Mouse (Mus musculus): ENCODE measurements around the gene Isx. TPM values are rescaled to one million over a fixed set of nuclear protein-coding genes. Genes with fewer than 3 reads are reported as not detected.

The Isx gene
- polyA plus RNA-seq, 1 experiment = not detected

DNA sequence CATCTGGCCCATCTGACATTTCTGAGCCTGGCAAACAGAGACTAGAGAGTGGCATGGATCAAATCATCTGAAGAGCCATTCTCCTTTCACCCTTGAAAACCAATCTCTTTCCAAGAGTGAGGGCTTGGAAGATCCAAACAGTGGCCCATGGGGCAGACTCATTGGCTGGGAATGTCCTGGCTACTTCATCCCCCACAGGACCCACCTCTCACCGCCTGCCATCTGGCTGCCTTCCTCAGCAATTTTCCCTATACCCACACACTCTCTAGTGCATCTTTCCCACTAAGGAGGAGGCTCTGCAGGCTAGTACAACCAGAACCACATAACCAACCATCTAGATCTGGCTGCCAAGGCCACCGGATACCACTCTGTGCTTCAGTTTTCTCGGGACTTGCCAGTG, 17.6 kb upstream of the Isx start:
- 85% methylated on average over 3 of the region's 3 CpGs for WGBS
- Histone ChIP-seq H3K4me3 (replicated peaks; ENCODE audit: extremely low read depth, low read depth, low read length) (no peak overlapping the region), H3K4me1 (ENCODE audit: control insufficient read depth, insufficient read depth, low read length) (no peaks in the 10 kb centered on the region)
- TF ChIP-seq POLR2A (IDR thresholded peaks at IDR 0.05; ENCODE audit: borderline replicate concordance, extremely low read depth, low read depth, low read length) (no peak), CTCF (IDR thresholded peaks at IDR 0.05; ENCODE audit: insufficient read depth, low read length) (no peak)
- no peak for DNase-seq

DNA sequence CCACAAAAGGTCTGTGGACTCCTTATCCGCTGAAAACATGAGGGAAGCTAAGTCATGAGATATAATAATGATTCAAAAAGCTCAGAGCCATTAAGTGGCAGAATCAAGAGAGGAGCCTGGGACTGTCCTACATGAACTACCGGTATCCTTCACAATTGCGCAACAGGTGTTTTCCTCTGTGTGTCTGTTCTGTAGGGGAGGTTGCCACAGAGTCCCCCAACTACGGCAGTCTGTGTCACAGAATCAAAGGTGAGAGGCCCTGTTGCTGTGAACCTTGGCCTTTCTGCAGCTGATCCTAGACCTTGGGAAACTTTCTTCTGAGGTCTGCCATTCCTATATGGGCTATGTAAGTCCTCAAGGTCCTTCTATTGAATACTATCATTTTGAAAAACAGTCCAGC, 13.7 kb upstream of the Isx start:
- no peak for DNase-seq
- 84% methylated on average over 4 of the region's 4 CpGs for WGBS
- no peak for TF ChIP-seq POLR2A (IDR thresholded peaks at IDR 0.05; ENCODE audit: borderline replicate concordance, extremely low read depth, low read depth, low read length)
- TF ChIP-seq CTCF (IDR thresholded peaks at IDR 0.05; ENCODE audit: insufficient read depth, low read length) = no peak
- Histone ChIP-seq H3K4me3 (replicated peaks; ENCODE audit: extremely low read depth, low read depth, low read length) (no peak overlapping the region), H3K4me1 (ENCODE audit: control insufficient read depth, insufficient read depth, low read length) (no peaks in the 10 kb centered on the region)

DNA sequence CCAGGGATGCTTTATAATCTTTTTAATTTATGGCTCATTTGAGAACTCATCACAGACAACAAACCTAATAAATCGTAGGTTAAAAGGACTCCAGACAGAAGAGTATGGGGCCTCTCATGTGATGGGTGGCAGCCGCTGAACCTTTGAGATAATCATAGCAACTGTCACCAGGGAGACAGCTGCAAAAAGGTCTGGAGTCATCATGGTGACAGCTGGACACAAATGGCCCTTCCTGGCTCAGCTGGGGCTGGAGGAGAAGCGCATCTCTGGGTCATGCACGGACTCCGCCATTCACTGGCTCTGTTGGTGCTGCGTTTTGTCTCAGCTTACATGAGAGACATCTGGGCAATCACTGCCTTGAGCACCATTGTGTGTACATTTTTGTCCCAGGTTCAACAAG, 12.5 kb upstream of the Isx start:
- H3K4me1 ChIP-seq (ENCODE audit: control insufficient read depth, insufficient read depth, low read length) = no peaks in the 10 kb centered on the region
- H3K4me3 ChIP-seq (replicated peaks; ENCODE audit: extremely low read depth, low read depth, low read length) = no peak overlapping the region
- 73% methylated on average over 6 of the region's 6 CpGs for WGBS
- DNase-seq = no peak
- TF ChIP-seq CTCF (IDR thresholded peaks at IDR 0.05; ENCODE audit: insufficient read depth, low read length) (no peak), POLR2A (IDR thresholded peaks at IDR 0.05; ENCODE audit: borderline replicate concordance, extremely low read depth, low read depth, low read length) (no peak)

DNA sequence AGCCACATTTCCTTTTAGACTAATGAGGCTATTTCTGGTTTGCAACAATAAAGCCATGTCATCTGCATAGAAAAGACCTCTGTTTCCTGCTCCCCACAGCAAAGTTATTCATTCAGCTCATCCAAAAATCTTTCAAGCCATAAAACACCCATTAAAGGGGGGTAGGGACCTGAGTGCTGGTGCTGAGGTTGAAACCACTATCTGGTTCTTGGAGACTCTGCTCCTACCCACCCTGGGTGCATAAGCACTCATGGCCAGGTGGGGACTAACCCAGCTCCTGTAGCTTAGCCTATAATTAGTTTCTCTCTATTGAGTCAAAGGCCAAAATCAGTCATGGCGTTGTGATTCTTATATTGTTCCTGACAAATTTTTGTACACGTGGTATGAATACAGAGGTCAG, 10.4 kb upstream of the Isx start:
- WGBS = 81% methylated on average over 2 of the region's 2 CpGs
- DNase-seq = no peak
- Histone ChIP-seq H3K4me3 (replicated peaks; ENCODE audit: extremely low read depth, low read depth, low read length) (no peak overlapping the region), H3K4me1 (ENCODE audit: control insufficient read depth, insufficient read depth, low read length) (no peaks in the 10 kb centered on the region)
- TF ChIP-seq CTCF (IDR thresholded peaks at IDR 0.05; ENCODE audit: insufficient read depth, low read length) (no peak), POLR2A (IDR thresholded peaks at IDR 0.05; ENCODE audit: borderline replicate concordance, extremely low read depth, low read depth, low read length) (no peak)

DNA sequence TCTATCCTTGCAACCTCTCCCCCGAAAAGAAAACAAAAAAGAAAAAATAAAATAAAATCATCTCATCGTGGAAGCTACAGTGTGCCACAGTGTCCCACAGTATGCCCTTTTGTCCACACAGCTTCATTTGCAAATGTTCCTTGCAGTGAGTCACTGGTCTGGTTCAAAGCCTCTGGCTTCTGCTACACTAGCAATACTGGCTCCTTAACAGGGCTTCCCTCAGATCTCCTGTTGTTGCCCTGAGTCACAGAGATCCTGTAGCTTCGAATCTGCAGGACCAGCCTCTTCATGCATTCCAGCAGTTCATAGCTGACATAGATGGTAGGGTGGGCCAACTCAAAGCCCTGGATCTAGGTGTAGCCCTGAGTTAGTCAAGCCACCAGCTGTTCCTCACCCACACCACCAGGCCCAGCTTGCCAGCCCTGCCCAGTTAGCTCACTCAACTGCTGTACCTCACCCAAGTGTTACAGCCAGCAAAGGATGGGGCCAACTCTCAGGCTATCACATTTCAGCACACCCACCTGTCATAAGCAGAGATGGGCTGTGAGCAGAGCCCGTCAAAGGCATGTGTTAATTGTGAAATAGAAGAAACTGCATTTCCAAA, 2.5 kb upstream of the Isx start:
- no peaks in the 10 kb centered on the region for H3K4me1 ChIP-seq (ENCODE audit: control insufficient read depth, insufficient read depth, low read length)
- no peak overlapping the region for H3K4me3 ChIP-seq (replicated peaks; ENCODE audit: extremely low read depth, low read depth, low read length)
- TF ChIP-seq CTCF (IDR thresholded peaks at IDR 0.05; ENCODE audit: insufficient read depth, low read length) (no peak), POLR2A (IDR thresholded peaks at IDR 0.05; ENCODE audit: borderline replicate concordance, extremely low read depth, low read depth, low read length) (no peak)
- DNase-seq = no peak
- WGBS = 73% methylated on average over 4 of the region's 4 CpGs

DNA sequence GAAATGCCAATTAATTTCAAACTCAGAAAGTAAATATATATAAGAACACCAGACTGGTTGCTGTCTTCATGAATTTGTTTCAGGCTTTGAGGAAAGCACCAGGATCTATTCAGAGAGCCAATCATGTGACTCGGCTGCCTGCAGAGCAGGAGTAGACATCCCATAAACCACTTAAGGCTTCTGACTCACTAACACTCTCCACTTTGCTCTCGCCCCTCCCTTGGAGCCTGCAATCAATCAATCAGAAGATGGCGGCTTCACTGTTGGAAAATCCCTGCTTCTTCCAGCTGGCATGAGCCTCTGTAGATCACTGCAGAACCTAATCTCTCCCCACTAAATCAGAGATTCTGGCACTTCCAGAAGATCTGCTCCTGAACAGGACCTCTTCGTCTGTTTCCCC, 1.3 kb upstream of the Isx start:
- no peak for DNase-seq
- Histone ChIP-seq H3K4me3 (replicated peaks; ENCODE audit: extremely low read depth, low read depth, low read length) (no peak overlapping the region), H3K4me1 (ENCODE audit: control insufficient read depth, insufficient read depth, low read length) (no peaks in the 10 kb centered on the region)
- TF ChIP-seq POLR2A (IDR thresholded peaks at IDR 0.05; ENCODE audit: borderline replicate concordance, extremely low read depth, low read depth, low read length) (no peak), CTCF (IDR thresholded peaks at IDR 0.05; ENCODE audit: insufficient read depth, low read length) (no peak)
- WGBS = 17% methylated on average over 4 of the region's 4 CpGs

DNA sequence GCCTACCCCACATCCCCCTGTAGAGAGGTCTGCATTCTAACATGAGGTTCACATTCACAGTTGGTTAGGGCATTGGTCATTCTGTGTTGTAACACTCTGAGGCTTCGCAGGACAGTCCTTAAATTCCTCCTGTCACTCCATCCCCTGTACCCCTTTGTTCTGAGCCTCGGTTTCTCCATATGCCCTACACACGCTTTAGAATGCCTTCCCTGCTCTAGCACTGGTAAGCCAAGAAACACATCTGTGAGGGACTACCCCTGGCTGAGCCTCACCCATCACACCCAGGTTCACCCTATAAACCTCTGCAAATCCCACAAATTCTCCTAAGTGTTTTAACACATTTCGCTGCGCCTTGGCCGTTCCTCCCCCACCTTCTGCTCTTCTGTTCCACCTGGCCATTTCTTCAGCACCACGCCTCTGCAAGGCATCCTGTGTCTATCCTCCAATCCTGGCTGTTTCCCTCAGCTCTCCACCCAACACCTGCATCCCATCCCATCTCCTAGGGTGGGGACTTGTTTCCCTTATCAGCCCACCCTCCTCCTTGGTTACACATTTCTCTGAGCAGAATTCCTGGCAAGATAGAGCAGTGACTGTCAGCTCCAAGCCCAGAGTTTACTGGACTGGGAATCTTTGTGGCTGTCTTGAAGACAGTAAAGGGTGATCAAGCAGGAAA, 686 bp upstream of the Isx start:
- DNase-seq = no peak
- TF ChIP-seq POLR2A (IDR thresholded peaks at IDR 0.05; ENCODE audit: borderline replicate concordance, extremely low read depth, low read depth, low read length) = no peak
- no peak for TF ChIP-seq CTCF (IDR thresholded peaks at IDR 0.05; ENCODE audit: insufficient read depth, low read length)
- no peaks in the 10 kb centered on the region for H3K4me1 ChIP-seq (ENCODE audit: control insufficient read depth, insufficient read depth, low read length)
- no peak overlapping the region for H3K4me3 ChIP-seq (replicated peaks; ENCODE audit: extremely low read depth, low read depth, low read length)
- 81% methylated on average over 7 of the region's 7 CpGs for WGBS

DNA sequence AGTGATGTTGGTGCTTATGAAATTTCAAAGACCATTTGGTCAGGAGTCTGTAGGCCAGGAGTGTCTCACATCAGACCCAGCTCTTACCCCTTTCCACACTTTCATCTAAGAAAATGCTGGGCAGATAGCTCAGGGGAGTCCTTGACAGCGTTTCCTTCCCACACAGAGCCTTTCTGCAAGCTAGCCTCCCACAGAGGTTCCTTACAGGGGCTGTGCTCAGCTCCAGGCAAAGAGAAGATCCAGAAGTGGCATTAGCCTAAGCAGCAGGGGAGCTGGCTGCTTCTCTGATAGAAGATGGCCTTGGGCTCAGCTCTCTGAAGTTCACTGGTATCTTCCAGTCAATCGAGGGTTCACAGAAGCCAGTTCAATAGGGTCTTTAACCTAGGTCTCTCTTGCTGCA, 1.6 kb downstream of the Isx start:
- no peak for DNase-seq
- no peak for TF ChIP-seq CTCF (IDR thresholded peaks at IDR 0.05; ENCODE audit: insufficient read depth, low read length)
- TF ChIP-seq POLR2A (IDR thresholded peaks at IDR 0.05; ENCODE audit: borderline replicate concordance, extremely low read depth, low read depth, low read length) = no peak
- 46% methylated on average over 2 of the region's 2 CpGs for WGBS
- Histone ChIP-seq H3K4me3 (replicated peaks; ENCODE audit: extremely low read depth, low read depth, low read length) (no peak overlapping the region), H3K4me1 (ENCODE audit: control insufficient read depth, insufficient read depth, low read length) (no peaks in the 10 kb centered on the region)

DNA sequence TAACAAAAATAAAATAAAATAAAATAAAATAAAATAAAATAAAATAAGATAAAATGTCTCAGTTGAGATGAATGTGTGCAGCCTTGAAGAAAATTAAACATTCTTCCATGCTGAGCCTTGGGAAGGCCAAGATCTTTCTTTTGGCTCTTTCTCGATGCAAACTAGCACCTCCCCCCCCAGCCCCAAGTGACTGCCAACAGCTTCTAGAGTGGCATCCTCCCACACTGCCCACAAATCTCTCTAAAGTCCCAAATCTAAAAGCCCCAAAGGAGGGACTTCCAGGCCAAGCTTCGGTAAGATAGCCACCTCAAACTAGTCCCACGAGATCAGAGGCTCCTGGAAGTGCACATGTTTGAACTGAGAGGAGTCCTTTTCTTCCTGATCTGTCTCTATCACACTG, 5.7 kb downstream of the Isx start:
- no peaks in the 10 kb centered on the region for H3K4me1 ChIP-seq (ENCODE audit: control insufficient read depth, insufficient read depth, low read length)
- DNase-seq = no peak
- 72% methylated on average over 3 of the region's 3 CpGs for WGBS
- TF ChIP-seq POLR2A (IDR thresholded peaks at IDR 0.05; ENCODE audit: borderline replicate concordance, extremely low read depth, low read depth, low read length) = no peak
- no peak for TF ChIP-seq CTCF (IDR thresholded peaks at IDR 0.05; ENCODE audit: insufficient read depth, low read length)
- no peak overlapping the region for H3K4me3 ChIP-seq (replicated peaks; ENCODE audit: extremely low read depth, low read depth, low read length)

DNA sequence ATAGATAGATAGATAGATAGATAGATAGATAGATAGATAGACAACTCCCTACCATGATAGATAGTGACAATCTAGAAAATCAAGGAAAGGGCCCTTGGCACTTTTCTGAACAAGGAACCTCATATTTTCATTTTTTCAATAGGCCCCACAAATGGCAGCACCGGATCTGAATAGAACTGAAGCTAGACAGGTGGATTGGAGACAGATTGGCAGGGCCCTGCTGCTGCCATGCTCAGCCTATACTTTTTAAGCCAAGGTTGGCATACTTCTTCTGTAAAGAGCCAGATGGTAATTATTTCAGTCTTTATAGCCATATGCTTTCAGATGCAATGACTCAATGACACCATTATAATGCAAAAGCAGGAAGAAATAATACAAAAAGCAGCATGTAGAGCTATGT, 15.8 kb downstream of the Isx start:
- TF ChIP-seq CTCF (IDR thresholded peaks at IDR 0.05; ENCODE audit: insufficient read depth, low read length) (no peak), POLR2A (IDR thresholded peaks at IDR 0.05; ENCODE audit: borderline replicate concordance, extremely low read depth, low read depth, low read length) (no peak)
- 97% methylated on average over 1 of the region's 1 CpGs for WGBS
- no peak for DNase-seq
- no peaks in the 10 kb centered on the region for H3K4me1 ChIP-seq (ENCODE audit: control insufficient read depth, insufficient read depth, low read length)
- H3K4me3 ChIP-seq (replicated peaks; ENCODE audit: extremely low read depth, low read depth, low read length) = no peak overlapping the region
